Mouse (Mus musculus): ENCODE data around the gene Baiap3. TPM values are rescaled to one million over a fixed set of nuclear protein-coding genes. Genes with fewer than 3 reads are reported as not detected.

Baiap3 gene
- polyA plus RNA-seq, 1 experiment from 2014 or later, result 0.54 TPM

DNA sequence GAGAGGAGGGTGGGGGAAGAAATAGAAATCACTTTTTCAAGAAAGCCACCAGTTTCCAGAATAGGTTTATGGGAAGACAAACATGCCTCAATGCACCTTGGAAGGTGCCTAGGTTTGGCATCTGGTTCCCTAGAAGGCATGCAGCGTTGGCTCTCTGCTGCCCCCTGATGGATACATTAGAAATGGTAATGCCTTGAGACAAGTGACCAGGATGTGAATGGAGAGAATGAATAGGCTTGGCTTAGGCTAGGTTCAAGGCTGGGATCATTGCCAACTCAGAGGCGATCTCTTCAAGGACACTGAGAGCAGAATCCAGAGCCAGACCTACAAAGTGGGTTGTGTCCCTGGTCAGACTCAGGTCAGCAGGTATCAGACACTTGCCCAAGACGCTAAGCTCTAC, 28.9 kb upstream of the Baiap3 start:
- H3K4me2 ChIP-seq (ENCODE audit: low read depth, low read length), result no peak overlapping the region
- WGBS (ENCODE audit: insufficient replicate concordance), result 21% methylated on average over 3 of the region's 3 CpGs
- TF ChIP-seq EP300 (IDR thresholded peaks at IDR 0.05; ENCODE audit: low read depth), result no peak
- peak; percentile 98 for TF ChIP-seq CTCF (IDR thresholded peaks at IDR 0.05; ENCODE audit: low read depth)
- ATAC-seq (no peak), DNase-seq (peak; percentile 77)
- no peaks in the 10 kb centered on the region for H3K4me1 ChIP-seq (ENCODE audit: insufficient read depth)
- no peaks in the 10 kb centered on the region for H3K9me3 ChIP-seq (ENCODE audit: low read length)
- no peak overlapping the region for H3K4me3 ChIP-seq (ENCODE audit: low read depth, low read length)
- no peak overlapping the region for H3K9ac ChIP-seq (replicated peaks)
- no peaks in the 10 kb centered on the region for H3K27me3 ChIP-seq (ENCODE audit: insufficient read depth, low read length)
- no peak overlapping the region for H3K27ac ChIP-seq (ENCODE audit: low read depth)
- no peaks in the 10 kb centered on the region for H3K36me3 ChIP-seq (replicated peaks; ENCODE audit: insufficient read depth, low read length)

- Histone ChIP-seq H3K4me2 (ENCODE audit: low read depth, low read length) (peak overlapping the region; percentile 11), H3K4me1 (ENCODE audit: insufficient read depth) (no peaks in the 10 kb centered on the region), H3K4me3 (ENCODE audit: low read depth, low read length) (no peak overlapping the region), H3K9ac (replicated peaks) (no peak overlapping the region), H3K27me3 (ENCODE audit: insufficient read depth, low read length) (no peaks in the 10 kb centered on the region), H3K36me3 (replicated peaks; ENCODE audit: insufficient read depth, low read length) (no peaks in the 10 kb centered on the region), H3K27ac (ENCODE audit: low read depth) (0 out of 2 replicates have a peak overlapping the region, but pooled peaks have one; percentile 39), H3K9me3 (ENCODE audit: low read length) (no peaks in the 10 kb centered on the region)
- TF ChIP-seq EP300 (IDR thresholded peaks at IDR 0.05; ENCODE audit: low read depth) (peak; percentile 49; the same call in 1 of the 2 replicates), CTCF (IDR thresholded peaks at IDR 0.05; ENCODE audit: low read depth) (no peak)
- DNase-seq, result peak; percentile 72
- WGBS (ENCODE audit: insufficient replicate concordance), result 30% methylated on average over 11 of the region's 11 CpGs
- ATAC-seq, result peak; percentile 99
Measured at GRCm38 (mm10) chr17:25282133-25282532, 26.0 kb upstream of the Baiap3 start.

GRCm38 (mm10) chr17:25275833-25276232, 19.7 kb upstream of the Baiap3 start:
- no peaks in the 10 kb centered on the region for H3K36me3 ChIP-seq (replicated peaks; ENCODE audit: insufficient read depth, low read length)
- no peak overlapping the region for H3K4me2 ChIP-seq (ENCODE audit: low read depth, low read length)
- DNase-seq (no peak), ATAC-seq (no peak)
- H3K27ac ChIP-seq (ENCODE audit: low read depth), result no peak overlapping the region
- no peak overlapping the region for H3K9ac ChIP-seq (replicated peaks)
- H3K9me3 ChIP-seq (ENCODE audit: low read length), result no peaks in the 10 kb centered on the region
- no peak overlapping the region for H3K4me3 ChIP-seq (ENCODE audit: low read depth, low read length)
- TF ChIP-seq CTCF (IDR thresholded peaks at IDR 0.05; ENCODE audit: low read depth) (no peak), EP300 (IDR thresholded peaks at IDR 0.05; ENCODE audit: low read depth) (no peak)
- H3K27me3 ChIP-seq (ENCODE audit: insufficient read depth, low read length), result no peaks in the 10 kb centered on the region
- peaks cover 22% of the 10 kb centered on the region for H3K4me1 ChIP-seq (ENCODE audit: insufficient read depth)
- 84% methylated on average over 3 of the region's 3 CpGs for WGBS (ENCODE audit: insufficient replicate concordance)

- TF ChIP-seq CTCF (IDR thresholded peaks at IDR 0.05; ENCODE audit: low read depth) (no peak), EP300 (IDR thresholded peaks at IDR 0.05; ENCODE audit: low read depth) (no peak)
- 63% methylated on average over 9 of the region's 9 CpGs for WGBS (ENCODE audit: insufficient replicate concordance)
- Histone ChIP-seq H3K9me3 (ENCODE audit: low read length) (no peaks in the 10 kb centered on the region), H3K9ac (replicated peaks) (peak within 1 kb of the TSS; percentile 97), H3K4me1 (ENCODE audit: insufficient read depth) (peaks cover 28% of the 10 kb centered on the region), H3K4me3 (ENCODE audit: low read depth, low read length) (peak within 1 kb of the TSS; percentile 83), H3K27ac (ENCODE audit: low read depth) (peak within 1 kb of the TSS; percentile 99), H3K27me3 (ENCODE audit: insufficient read depth, low read length) (no peaks in the 10 kb centered on the region), H3K36me3 (replicated peaks; ENCODE audit: insufficient read depth, low read length) (no peaks in the 10 kb centered on the region), H3K4me2 (ENCODE audit: low read depth, low read length) (peak within 1 kb of the TSS; percentile 87)
- DNase-seq, result no peak
- ATAC-seq, result no peak
Measured at GRCm38 (mm10) chr17:25274571-25275346, 18.6 kb upstream of the Baiap3 start, which contains the start of gene Ube2i. Ube2i (minus strand) TSS chr17:25274622.

DNA sequence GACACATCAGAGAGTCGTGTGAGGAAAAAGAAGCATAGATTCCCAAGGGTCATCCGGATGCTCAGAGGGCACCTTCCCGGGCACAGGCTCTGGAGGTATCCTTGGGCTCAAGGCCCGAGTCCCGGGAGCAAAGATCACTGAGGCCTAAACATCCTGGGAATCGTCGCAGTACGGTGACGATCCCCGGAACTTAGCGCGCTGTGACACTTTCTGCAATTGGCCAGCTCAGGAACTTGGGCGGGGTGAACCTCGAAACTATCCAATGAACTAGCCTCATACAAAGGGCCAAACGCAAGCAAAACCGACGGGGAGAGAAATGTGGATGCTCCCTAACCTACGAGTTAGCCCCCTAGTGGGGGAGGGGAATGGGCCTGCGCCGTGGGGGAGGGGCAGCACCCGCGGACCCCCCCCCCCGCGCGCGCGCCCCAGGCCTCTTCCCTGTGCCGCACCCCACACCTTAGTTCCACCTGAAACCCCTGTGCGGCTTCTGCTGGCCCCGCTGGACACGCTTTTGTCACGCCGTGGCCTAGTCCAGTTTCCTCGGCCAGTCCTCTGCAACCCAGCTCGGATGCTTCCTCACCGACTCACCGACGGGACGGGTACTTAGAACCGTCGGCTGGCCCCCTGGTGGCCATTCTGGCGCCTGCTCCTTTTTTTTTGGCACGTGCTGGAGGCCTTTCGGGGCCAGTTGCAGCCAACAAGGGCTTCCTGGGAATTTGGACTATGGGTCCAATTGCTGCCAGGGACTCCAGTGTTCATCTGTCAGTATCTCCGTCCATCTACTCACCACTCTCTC, 17.7 kb upstream of the Baiap3 start:
- H3K4me3 ChIP-seq (ENCODE audit: low read depth, low read length), result peak overlapping the region; percentile 83
- no peaks in the 10 kb centered on the region for H3K9me3 ChIP-seq (ENCODE audit: low read length)
- H3K27ac ChIP-seq (ENCODE audit: low read depth), result peak overlapping the region; percentile 99
- H3K27me3 ChIP-seq (ENCODE audit: insufficient read depth, low read length), result no peaks in the 10 kb centered on the region
- peaks cover 32% of the 10 kb centered on the region for H3K4me1 ChIP-seq (ENCODE audit: insufficient read depth)
- TF ChIP-seq CTCF (IDR thresholded peaks at IDR 0.05; ENCODE audit: low read depth) (peak; percentile 85), EP300 (IDR thresholded peaks at IDR 0.05; ENCODE audit: low read depth) (peak; percentile 75; the same call in 1 of the 2 replicates)
- WGBS (ENCODE audit: insufficient replicate concordance), result under 1% methylated on average over 42 of the region's 45 CpGs
- peak overlapping the region; percentile 87 for H3K4me2 ChIP-seq (ENCODE audit: low read depth, low read length)
- peak overlapping the region; percentile 97 for H3K9ac ChIP-seq (replicated peaks)
- ATAC-seq (peak; percentile 86), DNase-seq (peak; percentile 94)
- H3K36me3 ChIP-seq (replicated peaks; ENCODE audit: insufficient read depth, low read length), result peaks cover 7% of the 10 kb centered on the region
